Mouse (Mus musculus): ENCODE measurements around the gene Pgm2l1. TPM values are rescaled to one million over a fixed set of nuclear protein-coding genes. Genes with fewer than 3 reads are reported as not detected.
"Not testable (repeated sequence)": the region's sequence is repeated elsewhere in the genome, so short reads cannot be mapped to it uniquely, and the experiment has no call there.

Pgm2l1 gene
- polyA plus RNA-seq, 1 experiment from 2014 or later = 6.2 TPM

GRCm38 (mm10) chr7:100250667-100251066 lies 23.5 kb downstream of the Pgm2l1 start:
- Histone ChIP-seq H3K4me2 (ENCODE audit: low read depth, low read length) (no peak overlapping the region), H3K27me3 (ENCODE audit: control insufficient read depth, insufficient read depth, low read length) (no peaks in the 10 kb centered on the region), H3K4me1 (ENCODE audit: control insufficient read depth, insufficient read depth, low read length) (no peaks in the 10 kb centered on the region), H3K27ac (replicated peaks; ENCODE audit: low read depth, low read length) (no peak overlapping the region), H3K36me3 (replicated peaks; ENCODE audit: control insufficient read depth, insufficient read depth, low read depth, low read length) (no peaks in the 10 kb centered on the region; the same call in none of the 2 replicates), H3K9me3 (replicated peaks; ENCODE audit: control insufficient read depth, low read length) (no peaks in the 10 kb centered on the region), H3K4me3 (ENCODE audit: low read depth, low read length) (no peak overlapping the region), H3K9ac (replicated peaks; ENCODE audit: low read length) (no peak overlapping the region)
- DNase-seq (ENCODE audit: low spot score) = no peak
- ATAC-seq (replicated peaks; ENCODE audit: insufficient number of reproducible peaks, low FRiP score, low TSS enrichment, low read depth) = no peak
- WGBS = 89% methylated on average over 5 of the region's 5 CpGs

- no peaks in the 10 kb centered on the region for H3K36me3 ChIP-seq (replicated peaks; ENCODE audit: control insufficient read depth, insufficient read depth, low read depth, low read length)
- no peak overlapping the region for H3K4me2 ChIP-seq (ENCODE audit: low read depth, low read length)
- no peak overlapping the region for H3K9ac ChIP-seq (replicated peaks; ENCODE audit: low read length)
- DNase-seq (ENCODE audit: low spot score) (no peak), ATAC-seq (replicated peaks; ENCODE audit: insufficient number of reproducible peaks, low FRiP score, low TSS enrichment, low read depth) (no peak)
- no peak overlapping the region for H3K4me3 ChIP-seq (ENCODE audit: low read depth, low read length)
- no peaks in the 10 kb centered on the region for H3K27me3 ChIP-seq (ENCODE audit: control insufficient read depth, insufficient read depth, low read length)
- H3K27ac ChIP-seq (replicated peaks; ENCODE audit: low read depth, low read length) = no peak overlapping the region
- H3K9me3 ChIP-seq (replicated peaks; ENCODE audit: control insufficient read depth, low read length) = no peaks in the 10 kb centered on the region
- 86% methylated on average over 3 of the region's 3 CpGs for WGBS
- no peaks in the 10 kb centered on the region for H3K4me1 ChIP-seq (ENCODE audit: control insufficient read depth, insufficient read depth, low read length)
Measured at GRCm38 (mm10) chr7:100262350-100262749, 35.2 kb downstream of the Pgm2l1 start.

GRCm38 (mm10) chr7:100264934-100265333 lies 37.7 kb downstream of the Pgm2l1 start:
- H3K4me3 ChIP-seq (ENCODE audit: low read depth, low read length); H3K27ac ChIP-seq (replicated peaks; ENCODE audit: low read depth, low read length); H3K4me1 ChIP-seq (ENCODE audit: control insufficient read depth, insufficient read depth, low read length); H3K9me3 ChIP-seq (replicated peaks; ENCODE audit: control insufficient read depth, low read length); H3K9ac ChIP-seq (replicated peaks; ENCODE audit: low read length); H3K36me3 ChIP-seq (replicated peaks; ENCODE audit: control insufficient read depth, insufficient read depth, low read depth, low read length); DNase-seq (ENCODE audit: low spot score); H3K27me3 ChIP-seq (ENCODE audit: control insufficient read depth, insufficient read depth, low read length); H3K4me2 ChIP-seq (ENCODE audit: low read depth, low read length); ATAC-seq (replicated peaks; ENCODE audit: insufficient number of reproducible peaks, low FRiP score, low TSS enrichment, low read depth): not testable (repeated sequence)
- WGBS = 48% methylated on average over 16 of the region's 17 CpGs

- no peak overlapping the region for H3K9ac ChIP-seq (replicated peaks; ENCODE audit: low read length)
- no peaks in the 10 kb centered on the region for H3K9me3 ChIP-seq (replicated peaks; ENCODE audit: control insufficient read depth, low read length)
- H3K4me2 ChIP-seq (ENCODE audit: low read depth, low read length) = no peak overlapping the region
- DNase-seq (ENCODE audit: low spot score) (no peak), ATAC-seq (replicated peaks; ENCODE audit: insufficient number of reproducible peaks, low FRiP score, low TSS enrichment, low read depth) (no peak)
- no peak overlapping the region for H3K27ac ChIP-seq (replicated peaks; ENCODE audit: low read depth, low read length)
- no peaks in the 10 kb centered on the region for H3K4me1 ChIP-seq (ENCODE audit: control insufficient read depth, insufficient read depth, low read length)
- no peak overlapping the region for H3K4me3 ChIP-seq (ENCODE audit: low read depth, low read length)
- H3K27me3 ChIP-seq (ENCODE audit: control insufficient read depth, insufficient read depth, low read length) = no peaks in the 10 kb centered on the region
- H3K36me3 ChIP-seq (replicated peaks; ENCODE audit: control insufficient read depth, insufficient read depth, low read depth, low read length) = no peaks in the 10 kb centered on the region
- 92% methylated on average over 8 of the region's 8 CpGs for WGBS
Measured at GRCm38 (mm10) chr7:100272369-100272768, 45.2 kb downstream of the Pgm2l1 start.

- Histone ChIP-seq H3K27ac (replicated peaks; ENCODE audit: low read depth, low read length) (no peak overlapping the region), H3K4me2 (ENCODE audit: low read depth, low read length) (no peak overlapping the region), H3K27me3 (ENCODE audit: control insufficient read depth, insufficient read depth, low read length) (no peaks in the 10 kb centered on the region), H3K4me1 (ENCODE audit: control insufficient read depth, insufficient read depth, low read length) (no peaks in the 10 kb centered on the region), H3K4me3 (ENCODE audit: low read depth, low read length) (no peak overlapping the region), H3K9ac (replicated peaks; ENCODE audit: low read length) (no peak overlapping the region), H3K9me3 (replicated peaks; ENCODE audit: control insufficient read depth, low read length) (no peaks in the 10 kb centered on the region), H3K36me3 (replicated peaks; ENCODE audit: control insufficient read depth, insufficient read depth, low read depth, low read length) (no peaks in the 10 kb centered on the region)
- ATAC-seq (replicated peaks; ENCODE audit: insufficient number of reproducible peaks, low FRiP score, low TSS enrichment, low read depth) (no peak), DNase-seq (ENCODE audit: low spot score) (no peak)
- WGBS = 79% methylated on average over 6 of the region's 6 CpGs
Measured at GRCm38 (mm10) chr7:100274507-100274906, 47.3 kb downstream of the Pgm2l1 start.

GRCm38 (mm10) chr7:100276397-100276796 lies 49.2 kb downstream of the Pgm2l1 start:
- Histone ChIP-seq H3K27ac (replicated peaks; ENCODE audit: low read depth, low read length) (no peak overlapping the region), H3K9me3 (replicated peaks; ENCODE audit: control insufficient read depth, low read length) (no peaks in the 10 kb centered on the region), H3K4me1 (ENCODE audit: control insufficient read depth, insufficient read depth, low read length) (no peaks in the 10 kb centered on the region), H3K4me2 (ENCODE audit: low read depth, low read length) (no peak overlapping the region), H3K36me3 (replicated peaks; ENCODE audit: control insufficient read depth, insufficient read depth, low read depth, low read length) (no peaks in the 10 kb centered on the region), H3K9ac (replicated peaks; ENCODE audit: low read length) (no peak overlapping the region), H3K27me3 (ENCODE audit: control insufficient read depth, insufficient read depth, low read length) (no peaks in the 10 kb centered on the region), H3K4me3 (ENCODE audit: low read depth, low read length) (no peak overlapping the region)
- 38% methylated on average over 2 of the region's 2 CpGs for WGBS
- ATAC-seq (replicated peaks; ENCODE audit: insufficient number of reproducible peaks, low FRiP score, low TSS enrichment, low read depth) (no peak), DNase-seq (ENCODE audit: low spot score) (peak; percentile 51)

GRCm38 (mm10) chr7:100279803-100280202 lies 52.6 kb downstream of the Pgm2l1 start:
- no peaks in the 10 kb centered on the region for H3K36me3 ChIP-seq (replicated peaks; ENCODE audit: control insufficient read depth, insufficient read depth, low read depth, low read length)
- H3K4me1 ChIP-seq (ENCODE audit: control insufficient read depth, insufficient read depth, low read length) = no peaks in the 10 kb centered on the region
- no peaks in the 10 kb centered on the region; the same call in 1 of the 2 replicates for H3K27me3 ChIP-seq (ENCODE audit: control insufficient read depth, insufficient read depth, low read length)
- ATAC-seq (replicated peaks; ENCODE audit: insufficient number of reproducible peaks, low FRiP score, low TSS enrichment, low read depth) (no peak), DNase-seq (ENCODE audit: low spot score) (peak; percentile 87)
- 0% methylated on average over 1 of the region's 1 CpGs for WGBS
- no peak overlapping the region for H3K9ac ChIP-seq (replicated peaks; ENCODE audit: low read length)
- no peak overlapping the region for H3K4me3 ChIP-seq (ENCODE audit: low read depth, low read length)
- H3K27ac ChIP-seq (replicated peaks; ENCODE audit: low read depth, low read length) = no peak overlapping the region
- no peak overlapping the region for H3K4me2 ChIP-seq (ENCODE audit: low read depth, low read length)
- H3K9me3 ChIP-seq (replicated peaks; ENCODE audit: control insufficient read depth, low read length) = no peaks in the 10 kb centered on the region

- H3K27me3 ChIP-seq (ENCODE audit: control insufficient read depth, insufficient read depth, low read length) = peaks cover 3% of the 10 kb centered on the region; the same call in 1 of the 2 replicates
- no peaks in the 10 kb centered on the region for H3K4me1 ChIP-seq (ENCODE audit: control insufficient read depth, insufficient read depth, low read length)
- H3K27ac ChIP-seq (replicated peaks; ENCODE audit: low read depth, low read length) = no peak overlapping the region
- no peak overlapping the region for H3K9ac ChIP-seq (replicated peaks; ENCODE audit: low read length)
- H3K4me3 ChIP-seq (ENCODE audit: low read depth, low read length) = no peak overlapping the region
- no peak for ATAC-seq (replicated peaks; ENCODE audit: insufficient number of reproducible peaks, low FRiP score, low TSS enrichment, low read depth)
- no peak for DNase-seq (ENCODE audit: low spot score)
- H3K36me3 ChIP-seq (replicated peaks; ENCODE audit: control insufficient read depth, insufficient read depth, low read depth, low read length) = no peaks in the 10 kb centered on the region
- H3K4me2 ChIP-seq (ENCODE audit: low read depth, low read length) = no peak overlapping the region
- H3K9me3 ChIP-seq (replicated peaks; ENCODE audit: control insufficient read depth, low read length) = no peaks in the 10 kb centered on the region
- 54% methylated on average over 3 of the region's 3 CpGs for WGBS
Measured at GRCm38 (mm10) chr7:100281596-100281995, 54.4 kb downstream of the Pgm2l1 start.

Data from embryonic facial prominence, embryonic 11.5 days (tissue).